12 mouse cellular contexts compared by ENCODE assay signal in genomic region chr19:53437311-53437958, GRCm38 (mm10). TPM values are rescaled to one million over a fixed set of nuclear protein-coding genes. Genes with fewer than 3 reads are reported as not detected.
A peak's percentile ranks its signal among the peaks of the same experiment; 100 is the strongest.
DNase-seq lines count a peak whose midpoint lies in the region; ATAC-seq and TF ChIP-seq lines count a peak whose summit lies in the region.
"Had no signal": no experiment of that assay in that cellular context is flagged by ENCODE, and none has a peak within 500 bp of the region (broad histone marks: within the 10 kb centered on the region; RNA-seq: fewer than 3 reads in every experiment).

No protein-coding gene starts in this region.

- peaks cover 30% of the 10 kb centered on the region for H3K4me1 ChIP-seq in heart, embryonic 12.5 days (replicated peaks)
- H3K4me1 ChIP-seq in liver, embryonic 14.5 days (replicated peaks; ENCODE audit: control insufficient read depth in 2 of 2, insufficient read depth in 2 of 2, low read length in 1 of 2), result peaks cover 0 to 16% of the 10 kb centered on the region in 2 experiments; a peak in 2 of 4 replicates
- H3K4me1 ChIP-seq in stomach, embryonic 14.5 days (ENCODE audit: control insufficient read depth, insufficient read depth, low read length), result peaks cover 17% of the 10 kb centered on the region
- peaks cover 18% of the 10 kb centered on the region for H3K4me1 ChIP-seq in limb, embryonic 10.5 days

- TF ChIP-seq CTCF in liver, embryonic 14.5 days (IDR thresholded peaks at IDR 0.05; ENCODE audit: low read depth), result no peak

- H3K9me3 ChIP-seq in heart, embryonic 12.5 days (replicated peaks), result no peaks in the 10 kb centered on the region
- H3K9me3 ChIP-seq in liver, embryonic 14.5 days (ENCODE audit: control insufficient read depth, low read length), result no peaks in the 10 kb centered on the region
- H3K9me3 ChIP-seq in stomach, embryonic 14.5 days (ENCODE audit: control insufficient read depth, low read depth, low read length), result no peaks in the 10 kb centered on the region
- no peaks in the 10 kb centered on the region for H3K9me3 ChIP-seq in limb, embryonic 10.5 days (replicated peaks)
- H3K9me3 ChIP-seq: hindbrain, embryonic 15.5 days had no signal

- no peak for TF ChIP-seq EP300 in liver, embryonic 14.5 days (IDR thresholded peaks at IDR 0.05; ENCODE audit: low read depth)

- H3K27ac ChIP-seq in heart, embryonic 12.5 days (ENCODE audit: poor library complexity, severe bottlenecking), result peak overlapping the region; percentile 26; the same call in 1 of the 2 replicates
- no peak overlapping the region for H3K27ac ChIP-seq in liver, embryonic 14.5 days
- peak overlapping the region; percentile 75; the same call in 1 of the 2 replicates for H3K27ac ChIP-seq in stomach, embryonic 14.5 days (ENCODE audit: low read length)
- H3K27ac ChIP-seq in limb, embryonic 10.5 days, result no peak overlapping the region
- H3K27ac ChIP-seq: hindbrain, embryonic 15.5 days had no signal

- no peak overlapping the region for H3K4me2 ChIP-seq in heart, embryonic 12.5 days
- no peak overlapping the region for H3K4me2 ChIP-seq in liver, embryonic 14.5 days (ENCODE audit: low read depth)
- no peak overlapping the region for H3K4me2 ChIP-seq in stomach, embryonic 14.5 days (replicated peaks; ENCODE audit: low read depth, low read length)
- H3K4me2 ChIP-seq: hindbrain, embryonic 15.5 days had no signal

- H3K4me3 ChIP-seq in heart, embryonic 12.5 days, result no peak overlapping the region
- no peak overlapping the region for H3K4me3 ChIP-seq in liver, embryonic 14.5 days (ENCODE audit: insufficient read depth in 1 of 2, low read depth in 2 of 2, low read length in 2 of 2)
- no peak overlapping the region for H3K4me3 ChIP-seq in stomach, embryonic 14.5 days (ENCODE audit: low read depth, low read length)
- no peak overlapping the region for H3K4me3 ChIP-seq in limb, embryonic 10.5 days
- H3K4me3 ChIP-seq: erythroblast, embryonic 14.5 days; hindbrain, embryonic 15.5 days had no signal

- H3K27me3 ChIP-seq in heart, embryonic 12.5 days (replicated peaks), result no peaks in the 10 kb centered on the region; the same call in 1 of the 2 replicates
- no peaks in the 10 kb centered on the region for H3K27me3 ChIP-seq in liver, embryonic 14.5 days (ENCODE audit: control insufficient read depth, insufficient read depth, low read length)
- no peaks in the 10 kb centered on the region for H3K27me3 ChIP-seq in stomach, embryonic 14.5 days (ENCODE audit: control insufficient read depth, insufficient read depth, low read length)
- no peaks in the 10 kb centered on the region for H3K27me3 ChIP-seq in limb, embryonic 10.5 days (ENCODE audit: low read depth, poor library complexity, severe bottlenecking)
- H3K27me3 ChIP-seq: hindbrain, embryonic 15.5 days; Patski had no signal

- peak; percentile 77 for ATAC-seq in heart, embryonic 12.5 days (ENCODE audit: insufficient number of reproducible peaks, low FRiP score)
- ATAC-seq in liver, embryonic 14.5 days (ENCODE audit: insufficient read depth), result peak; percentile 60; the same call in 1 of the 2 replicates
- peak; percentile 77; the same call in 1 of the 2 replicates for ATAC-seq in stomach, embryonic 14.5 days (ENCODE audit: insufficient number of reproducible peaks, insufficient read depth, low FRiP score, low read depth)
- ATAC-seq: Patski had no signal

- H3K9ac ChIP-seq in heart, embryonic 12.5 days, result no peak overlapping the region
- no peak overlapping the region for H3K9ac ChIP-seq in liver, embryonic 14.5 days (replicated peaks)
- H3K9ac ChIP-seq in stomach, embryonic 14.5 days (replicated peaks; ENCODE audit: low read depth, low read length), result no peak overlapping the region
- H3K9ac ChIP-seq: hindbrain, embryonic 15.5 days had no signal

- H3K36me3 ChIP-seq in heart, embryonic 12.5 days, result no peaks in the 10 kb centered on the region
- H3K36me3 ChIP-seq in liver, embryonic 14.5 days (replicated peaks; ENCODE audit: control insufficient read depth, insufficient read depth, low read depth), result no peaks in the 10 kb centered on the region
- no peaks in the 10 kb centered on the region for H3K36me3 ChIP-seq in stomach, embryonic 14.5 days (ENCODE audit: control insufficient read depth, insufficient read depth, low read length)
- no peaks in the 10 kb centered on the region for H3K36me3 ChIP-seq in limb, embryonic 10.5 days
- H3K36me3 ChIP-seq: hindbrain, embryonic 15.5 days had no signal

- peak; percentile 72 for DNase-seq in kidney, adult 11 months
- DNase-seq in liver, embryonic 14.5 days (ENCODE audit: low read depth in 3 of 3, low spot score in 3 of 3), result no peak
- DNase-seq in frontal cortex, postnatal 36 days (ENCODE audit: low spot score in 2 of 2), result no peak
- DNase-seq in urinary bladder, postnatal 25 days (ENCODE audit: low spot score), result no peak
- DNase-seq in layer of hippocampus, adult 11-12 months (ENCODE audit: low spot score), result no peak
- DNase-seq in limb, embryonic 10.5 days (ENCODE audit: low spot score), result no peak
- DNase-seq: cerebellum, adult 8-10 months had no signal

- 19% methylated on average over 8 of the region's 8 CpGs for WGBS in heart, embryonic 12.5 days
- WGBS in liver, embryonic 14.5 days (ENCODE audit: insufficient replicate concordance), result 36% methylated on average over 8 of the region's 8 CpGs
- whole genome bisulfite sequencing in stomach, embryonic 14.5 days, result 8% methylated on average over 8 of the region's 8 CpGs
- WGBS in limb, embryonic 10.5 days, result 29% methylated on average over 8 of the region's 8 CpGs

RNA-seq across cellular contexts. Expression of gene Smndc1, which starts 47.1 kb away (rescaled TPM):
- polyA plus RNA-seq in heart, embryonic 12.5 days (2016; fragmentation: Nextera tagmentation; extraction: Ambion mirVana), result 30.5 and 33.0 TPM in 2 replicates
- 5.7 and 11.5 TPM in 2 replicates for polyA plus RNA-seq in liver, embryonic 14.5 days (2012; rRNA removed)
- 17.4 and 22.1 TPM in 2 replicates for polyA plus RNA-seq in liver, embryonic 14.5 days (2014; fragmentation: Nextera tagmentation; extraction: Ambion mirVana)
- 42.4 and 43.5 TPM in 2 replicates for polyA plus RNA-seq in stomach, embryonic 14.5 days (2014; fragmentation: Nextera tagmentation; extraction: Ambion mirVana)
- polyA plus RNA-seq in limb, embryonic 10.5 days (2016; fragmentation: Nextera tagmentation; extraction: Ambion mirVana), result 41.2 and 43.8 TPM in 2 replicates

Comparison
In these comparisons a context has a peak if more than half of its experiments do, and no peak if none do; other contexts are left out.
1. H3K27ac ChIP-seq: peak in heart, embryonic 12.5 days (single experiment) and stomach, embryonic 14.5 days (single experiment); none in liver, embryonic 14.5 days (single experiment) and limb, embryonic 10.5 days (single experiment).
2. Peak in every context shown above with its lines, with median percentiles within 50 percentile points of each other: ATAC-seq.